8 mouse cellular contexts compared by ENCODE assay signal in genomic region chr3:32366246-32366734, GRCm38 (mm10). TPM values are rescaled to one million over a fixed set of nuclear protein-coding genes. Genes with fewer than 3 reads are reported as not detected.
DNase-seq lines count a peak whose midpoint lies in the region; ATAC-seq and TF ChIP-seq lines count a peak whose summit lies in the region.

No protein-coding gene starts in this region.

- no peak for TF ChIP-seq EP300 in liver, embryonic 14.5 days (IDR thresholded peaks at IDR 0.05; ENCODE audit: low read depth)

- H3K4me2 ChIP-seq in forebrain, postnatal 0 days (ENCODE audit: low read depth) = peak overlapping the region; percentile 58
- H3K4me2 ChIP-seq in liver, embryonic 14.5 days (ENCODE audit: low read depth) = peak overlapping the region; percentile 92

- H3K27ac ChIP-seq in left cerebral cortex, adult 2 months = peak overlapping the region; percentile 97
- H3K27ac ChIP-seq in forebrain, postnatal 0 days (ENCODE audit: low read depth, low read length) = no peak overlapping the region
- H3K27ac ChIP-seq in liver, embryonic 14.5 days = no peak overlapping the region

- H3K27me3 ChIP-seq in forebrain, postnatal 0 days (ENCODE audit: insufficient read depth, low read length) = no peaks in the 10 kb centered on the region
- H3K27me3 ChIP-seq in liver, embryonic 14.5 days (ENCODE audit: control insufficient read depth, insufficient read depth, low read length) = peaks cover 18% of the 10 kb centered on the region

- H3K4me1 ChIP-seq in forebrain, postnatal 0 days (ENCODE audit: insufficient read depth) = peaks cover 4% of the 10 kb centered on the region; the same call in 1 of the 2 replicates
- H3K4me1 ChIP-seq in liver, embryonic 14.5 days (replicated peaks; ENCODE audit: control insufficient read depth in 2 of 2, insufficient read depth in 2 of 2, low read length in 1 of 2) = peaks cover 0 to 8% of the 10 kb centered on the region in 2 experiments; a peak in 3 of 4 replicates

- H3K9me3 ChIP-seq in forebrain, postnatal 0 days (ENCODE audit: low read length) = no peaks in the 10 kb centered on the region
- no peaks in the 10 kb centered on the region for H3K9me3 ChIP-seq in liver, embryonic 14.5 days (ENCODE audit: control insufficient read depth, low read length)

- peak overlapping the region; percentile 85 for H3K9ac ChIP-seq in forebrain, postnatal 0 days
- H3K9ac ChIP-seq in liver, embryonic 14.5 days (replicated peaks) = peak overlapping the region; percentile 60

- DNase-seq in left cerebral cortex, adult 2 months (ENCODE audit: extremely low spot score in 1 of 2, low spot score in 2 of 2) = peak; percentile 19 to 27
- DNase-seq in left cerebral cortex, postnatal 25 days (ENCODE audit: low spot score in 2 of 2) = no peak
- no peak for DNase-seq in forebrain, postnatal 0 days
- no peak for DNase-seq in liver, embryonic 14.5 days (ENCODE audit: low read depth in 3 of 3, low spot score in 3 of 3)
- peak; percentile 21 for DNase-seq in right cerebral cortex, adult 18-20 months
- DNase-seq in layer of hippocampus, postnatal 14 days (ENCODE audit: low spot score in 2 of 2) = no peak

- peak overlapping the region; percentile 57 for H3K4me3 ChIP-seq in left cerebral cortex, adult 2 months
- H3K4me3 ChIP-seq in forebrain, postnatal 0 days (ENCODE audit: low read depth, low read length) = peak overlapping the region; percentile 70
- H3K4me3 ChIP-seq in liver, embryonic 14.5 days (ENCODE audit: insufficient read depth in 1 of 2, low read depth in 2 of 2, low read length in 2 of 2) = peak overlapping the region; percentile 56 to 78

- WGBS in forebrain, postnatal 0 days = 38% methylated on average over 17 of the region's 17 CpGs
- WGBS in liver, embryonic 14.5 days (ENCODE audit: insufficient replicate concordance) = 57% methylated on average over 17 of the region's 17 CpGs

- no peak for TF ChIP-seq CTCF in left cerebral cortex, adult 2 months (IDR thresholded peaks at IDR 0.05)
- TF ChIP-seq CTCF in forebrain, postnatal 0 days (IDR thresholded peaks at IDR 0.05; ENCODE audit: low read depth) = no peak
- no peak for TF ChIP-seq CTCF in liver, embryonic 14.5 days (IDR thresholded peaks at IDR 0.05; ENCODE audit: low read depth)

- intact Hi-C loops in left cerebral cortex, adult 2 months (cut with DNase I) = no loop called here
- intact Hi-C loops in left cerebral cortex, postnatal 25 days (cut with DNase I) = loop anchor here (1.0 kb wide), 1 partner anchor 30 kb away; no protein-coding TSS in a partner anchor

- H3K36me3 ChIP-seq in forebrain, postnatal 0 days (ENCODE audit: insufficient read depth) = no peaks in the 10 kb centered on the region
- no peaks in the 10 kb centered on the region for H3K36me3 ChIP-seq in liver, embryonic 14.5 days (replicated peaks; ENCODE audit: control insufficient read depth, insufficient read depth, low read depth)

- ATAC-seq in cerebellum, adult (ENCODE audit: insufficient number of reproducible peaks, low FRiP score, low TSS enrichment) = peak; percentile 34
- peak; percentile 36 for ATAC-seq in forebrain, postnatal 0 days
- ATAC-seq in liver, embryonic 14.5 days (ENCODE audit: insufficient read depth) = no peak
- ATAC-seq in activated CD4-positive, CD25-positive, alpha-beta regulatory T cell, adult 4 months = no peak

RNA-seq across cellular contexts. Expression of gene Zmat3, which starts 0.5 kb away (rescaled TPM):
- total RNA-seq in left cerebral cortex, adult 2 months (2021) = 10 to 100 TPM; 83.8 to 85.9 TPM
- 10 to 100 TPM; 96.0 to 98.3 TPM for total RNA-seq in left cerebral cortex, postnatal 25 days (2021)
- total RNA-seq in forebrain, postnatal 0 days (2014; rRNA removed) = 9.5 and 13.9 TPM in 2 replicates
- polyA plus RNA-seq in forebrain, postnatal 0 days (2015; fragmentation: Nextera tagmentation; extraction: Ambion mirVana) = 3.0 and 4.9 TPM in 2 replicates
- polyA plus RNA-seq in liver, embryonic 14.5 days (2012; rRNA removed) = 0.62 and 0.74 TPM in 2 replicates
- 0.42 and 0.43 TPM in 2 replicates for polyA plus RNA-seq in liver, embryonic 14.5 days (2014; fragmentation: Nextera tagmentation; extraction: Ambion mirVana)
- 1 to 10 TPM; 5.6 to 7.7 TPM for polyA plus RNA-seq in activated CD4-positive, CD25-positive, alpha-beta regulatory T cell, adult 4 months (2017; shearing (Covaris generic))
- total RNA-seq in layer of hippocampus, postnatal 14 days (2021) = 10 to 100 TPM; 83.6 TPM

RNA-seq across cellular contexts. Expression of gene Pik3ca, which starts 31.2 kb away (rescaled TPM):
- 10 to 100 TPM; 60.8 to 66.7 TPM for total RNA-seq in left cerebral cortex, adult 2 months (2021)
- total RNA-seq in left cerebral cortex, postnatal 25 days (2021) = 10 to 100 TPM; 60.9 to 62.3 TPM
- 45.3 and 55.4 TPM in 2 replicates for total RNA-seq in forebrain, postnatal 0 days (2014; rRNA removed)
- polyA plus RNA-seq in forebrain, postnatal 0 days (2015; fragmentation: Nextera tagmentation; extraction: Ambion mirVana) = 7.0 and 8.0 TPM in 2 replicates
- polyA plus RNA-seq in liver, embryonic 14.5 days (2012; rRNA removed) = 3.2 and 4.2 TPM in 2 replicates
- polyA plus RNA-seq in liver, embryonic 14.5 days (2014; fragmentation: Nextera tagmentation; extraction: Ambion mirVana) = 3.5 and 6.1 TPM in 2 replicates
- 10 to 100 TPM; 16.0 to 19.0 TPM for polyA plus RNA-seq in activated CD4-positive, CD25-positive, alpha-beta regulatory T cell, adult 4 months (2017; shearing (Covaris generic))
- total RNA-seq in layer of hippocampus, postnatal 14 days (2021) = 10 to 100 TPM; 47.7 to 54.5 TPM

Comparison
In these comparisons a context has a peak if more than half of its experiments do, and no peak if none do; other contexts are left out.
1. DNase-seq: peak in left cerebral cortex, adult 2 months (2 of 2) and right cerebral cortex, adult 18-20 months (single experiment); none in left cerebral cortex, postnatal 25 days (0 of 2), forebrain, postnatal 0 days (single experiment), liver, embryonic 14.5 days (0 of 3) and layer of hippocampus, postnatal 14 days (0 of 2).
2. ATAC-seq: peak in cerebellum, adult (single experiment) and forebrain, postnatal 0 days (single experiment); none in liver, embryonic 14.5 days (single experiment) and activated CD4-positive, CD25-positive, alpha-beta regulatory T cell, adult 4 months (single experiment).
3. Peak in every context shown above with its lines, with median percentiles within 50 percentile points of each other: H3K4me3 ChIP-seq.